Mouse (Mus musculus) bone marrow, adult 2 months (tissue): ENCODE data around the gene Anxa3.

Experiments
- CTCF ChIP-seq: fragments of 200-500 bp; IDR thresholded peaks from 2 replicates; pipeline ENCODE4 v1.5.1; 2011; ENCODE audit warnings: low read length, control low read depth; ENCODE audit not compliant: control insufficient read depth, insufficient read depth
- POLR2A ChIP-seq: fragments of 200-500 bp; IDR thresholded peaks from 2 replicates; pipeline ENCODE4 v1.6.1; 2011; ENCODE audit warnings: low read depth, mild to moderate bottlenecking, control low read depth, low read length, borderline replicate concordance; ENCODE audit not compliant: control insufficient read depth

GRCm38 (mm10) chr5:96810620-96811019, 17.5 kb downstream of the Anxa3 start:
- TF ChIP-seq CTCF = no peak
- no peak for TF ChIP-seq POLR2A
